16 mouse cellular contexts compared by ENCODE assay signal in the genomic region with DNA sequence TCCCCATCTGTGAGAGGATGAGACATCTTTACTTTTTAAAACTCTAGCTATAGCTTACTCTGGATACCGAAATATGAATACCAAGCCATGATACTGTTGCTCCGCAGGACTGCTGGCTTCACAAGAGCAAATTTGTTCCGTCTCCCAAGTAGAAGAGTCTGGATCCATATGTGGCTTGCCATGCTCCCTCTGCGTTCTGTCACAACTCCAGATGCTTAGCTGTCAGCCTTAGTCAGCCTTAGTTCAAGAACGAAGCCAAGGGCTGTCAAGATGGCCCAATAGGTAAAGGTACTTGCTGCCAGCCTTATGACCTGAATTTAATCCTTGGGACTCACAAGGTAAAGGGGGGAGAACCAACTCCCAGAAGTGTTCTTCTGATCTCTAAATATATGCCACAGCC.
"Had no signal": no experiment of that assay in that cellular context is flagged by ENCODE, and none has a peak within 500 bp of the region (broad histone marks: within the 10 kb centered on the region; RNA-seq: fewer than 3 reads in every experiment).

No protein-coding gene starts in this region.

- DNase-seq: heart, postnatal 10 days; heart, postnatal 14 days; heart, postnatal 36 days; heart, postnatal 4 days; kidney, adult 11 months; kidney, adult 18-20 months; kidney, adult 2 months; kidney, adult 8-10 months; kidney, adult 9 months; kidney, postnatal 10 days; kidney, postnatal 14 days; kidney, postnatal 25 days; kidney, postnatal 36 days; kidney, postnatal 4 days; layer of hippocampus, adult 9-11 months; layer of hippocampus, postnatal 36 days had no signal
